Mouse (Mus musculus): Measurements from ENCODE around the gene Tpcn1.

Gene Tpcn1

GRCm38 (mm10) chr5:120579211-120579897 is 9.1 kb downstream of the Tpcn1 start:
- DNase-seq (ENCODE audit: low read depth, low spot score), result no peak

- DNase-seq (ENCODE audit: low read depth, low spot score), result no peak
Observed at GRCm38 (mm10) chr5:120578504-120579081, 9.9 kb downstream of the Tpcn1 start.

GRCm38 (mm10) chr5:120577935-120578441 is 10.5 kb downstream of the Tpcn1 start:
- DNase-seq (ENCODE audit: low read depth, low spot score), result no peak

GRCm38 (mm10) chr5:120576781-120577301 is 11.6 kb downstream of the Tpcn1 start:
- no peak for DNase-seq (ENCODE audit: low read depth, low spot score)

- DNase-seq (ENCODE audit: low read depth, low spot score), result no peak
Observed at GRCm38 (mm10) chr5:120574469-120575063, 13.9 kb downstream of the Tpcn1 start.

- no peak for DNase-seq (ENCODE audit: low read depth, low spot score)
Observed at GRCm38 (mm10) chr5:120571056-120571740, 17.3 kb downstream of the Tpcn1 start.

GRCm38 (mm10) chr5:120570289-120570897 is 18.1 kb downstream of the Tpcn1 start:
- no peak for DNase-seq (ENCODE audit: low read depth, low spot score)

- no peak for DNase-seq (ENCODE audit: low read depth, low spot score)
Observed at GRCm38 (mm10) chr5:120569791-120570190, 18.7 kb downstream of the Tpcn1 start.

GRCm38 (mm10) chr5:120568964-120569363 is 19.5 kb downstream of the Tpcn1 start:
- no peak for DNase-seq (ENCODE audit: low read depth, low spot score)

GRCm38 (mm10) chr5:120568336-120568768 is 20.1 kb downstream of the Tpcn1 start:
- no peak for DNase-seq (ENCODE audit: low read depth, low spot score)

GRCm38 (mm10) chr5:120567761-120568211 is 20.7 kb downstream of the Tpcn1 start:
- no peak for DNase-seq (ENCODE audit: low read depth, low spot score)

GRCm38 (mm10) chr5:120567253-120567701 is 21.2 kb downstream of the Tpcn1 start:
- DNase-seq (ENCODE audit: low read depth, low spot score), result no peak

- no peak for DNase-seq (ENCODE audit: low read depth, low spot score)
Observed at GRCm38 (mm10) chr5:120566681-120567252, 21.7 kb downstream of the Tpcn1 start.

GRCm38 (mm10) chr5:120566101-120566500 is 22.4 kb downstream of the Tpcn1 start:
- no peak for DNase-seq (ENCODE audit: low read depth, low spot score)

GRCm38 (mm10) chr5:120565171-120565905 is 23.1 kb downstream of the Tpcn1 start:
- no peak for DNase-seq (ENCODE audit: low read depth, low spot score)

- DNase-seq (ENCODE audit: low read depth, low spot score), result no peak
Observed at GRCm38 (mm10) chr5:120563914-120564311, 24.6 kb downstream of the Tpcn1 start.

- DNase-seq (ENCODE audit: low read depth, low spot score), result no peak
Observed at GRCm38 (mm10) chr5:120562956-120563913, 25.2 kb downstream of the Tpcn1 start.

GRCm38 (mm10) chr5:120560616-120561311 is 27.7 kb downstream of the Tpcn1 start:
- no peak for DNase-seq (ENCODE audit: low read depth, low spot score)

All from embryo, embryonic 11.5 days (tissue).